Mouse (Mus musculus) brain, adult 2 months (tissue): ENCODE measurements around the gene Zfp651.

ENCODE experiments used
- DNase-seq: peaks from one replicate; pipeline ENCODE4 v3.0.0; 2011; ENCODE audit warnings: low read depth, low spot score

The Zfp651 gene

DNA sequence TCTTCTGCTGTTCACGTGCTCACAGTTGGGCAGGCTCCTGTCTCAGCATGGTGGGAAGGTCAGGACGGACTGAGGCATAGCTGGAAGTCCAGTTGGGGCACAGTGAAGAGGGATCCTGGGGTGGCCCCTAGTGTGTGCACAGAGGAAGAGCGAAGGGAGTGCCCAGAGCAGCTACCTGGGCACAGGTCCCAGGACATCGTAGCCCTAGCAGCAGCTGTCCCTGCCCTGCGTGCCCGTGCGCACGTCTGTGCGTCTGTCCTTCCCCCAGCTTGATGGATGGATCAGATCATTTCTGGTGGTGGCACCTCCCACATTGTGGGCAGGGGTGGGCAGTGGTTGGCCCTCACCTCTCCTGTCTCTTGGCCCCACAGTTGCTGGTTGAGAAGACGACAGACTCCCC lies 3.1 kb downstream of the Zfp651 start:
- no peak for DNase-seq

- peak; percentile 57 for DNase-seq
Observed at GRCm38 (mm10) chr9:121762761-121763160, 3.6 kb downstream of the Zfp651 start.

DNA sequence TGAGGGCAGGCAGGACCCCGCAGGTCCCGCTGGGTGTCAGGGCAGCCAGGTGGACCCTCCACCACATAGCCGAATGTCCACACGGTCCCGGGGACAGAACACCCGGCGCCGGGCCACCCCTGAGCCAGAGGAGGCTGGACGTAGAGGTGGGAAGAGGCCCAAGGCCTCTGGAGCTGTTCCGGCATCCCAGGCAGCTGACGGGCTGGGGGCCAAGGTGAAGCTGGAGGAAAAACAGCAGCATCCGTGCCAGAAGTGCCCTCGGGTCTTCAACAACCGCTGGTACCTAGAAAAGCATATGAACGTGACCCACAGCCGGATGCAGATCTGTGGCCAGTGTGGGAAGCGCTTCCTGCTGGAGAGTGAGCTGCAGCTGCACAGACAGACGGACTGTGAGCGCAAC lies 4.6 kb downstream of the Zfp651 start:
- no peak for DNase-seq

GRCm38 (mm10) chr9:121765166-121765855 lies 6.2 kb downstream of the Zfp651 start:
- DNase-seq, result no peak

DNA sequence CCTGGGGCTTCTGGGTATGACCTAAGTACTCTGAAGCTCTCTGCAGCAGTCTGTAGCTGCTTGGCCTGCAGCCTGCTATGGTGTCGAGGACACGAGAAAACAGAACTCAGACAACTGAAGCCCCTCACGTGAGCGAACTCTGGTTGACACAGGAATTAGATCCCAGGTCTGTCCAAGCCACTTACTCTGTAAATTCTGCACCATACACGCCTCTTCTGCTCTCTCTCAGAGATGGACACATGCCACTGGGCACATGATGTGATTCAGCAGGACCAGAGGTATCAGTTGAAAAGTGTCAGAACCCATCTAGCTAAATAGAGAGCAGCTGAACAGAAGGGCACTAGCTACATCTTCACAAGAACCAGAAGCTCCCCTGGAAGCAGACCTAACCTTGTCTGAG lies 13.3 kb downstream of the Zfp651 start:
- DNase-seq, result no peak

- peak; percentile 60 for DNase-seq
Observed at GRCm38 (mm10) chr9:121775951-121776350, 16.8 kb downstream of the Zfp651 start.

DNA sequence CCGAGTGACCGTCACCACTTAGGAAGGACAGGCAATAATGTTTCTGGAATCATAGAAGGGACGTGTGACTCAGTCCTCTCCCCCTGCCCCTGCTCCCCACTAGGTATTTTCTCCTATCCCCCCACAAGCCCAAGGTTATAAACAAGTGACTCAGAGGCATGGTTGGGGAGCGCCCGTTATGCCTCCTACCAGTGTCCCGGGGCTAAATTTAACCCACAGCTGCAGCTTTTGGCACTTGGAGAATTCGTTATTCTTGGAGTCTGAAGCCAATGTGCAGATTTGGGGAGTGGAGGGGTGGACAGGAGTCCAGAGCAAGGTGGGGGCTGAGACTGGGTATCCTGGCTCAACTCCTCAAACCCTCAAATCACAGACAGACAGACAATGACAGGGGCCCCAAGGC lies 17.4 kb downstream of the Zfp651 start:
- peak; percentile 89 for DNase-seq

DNA sequence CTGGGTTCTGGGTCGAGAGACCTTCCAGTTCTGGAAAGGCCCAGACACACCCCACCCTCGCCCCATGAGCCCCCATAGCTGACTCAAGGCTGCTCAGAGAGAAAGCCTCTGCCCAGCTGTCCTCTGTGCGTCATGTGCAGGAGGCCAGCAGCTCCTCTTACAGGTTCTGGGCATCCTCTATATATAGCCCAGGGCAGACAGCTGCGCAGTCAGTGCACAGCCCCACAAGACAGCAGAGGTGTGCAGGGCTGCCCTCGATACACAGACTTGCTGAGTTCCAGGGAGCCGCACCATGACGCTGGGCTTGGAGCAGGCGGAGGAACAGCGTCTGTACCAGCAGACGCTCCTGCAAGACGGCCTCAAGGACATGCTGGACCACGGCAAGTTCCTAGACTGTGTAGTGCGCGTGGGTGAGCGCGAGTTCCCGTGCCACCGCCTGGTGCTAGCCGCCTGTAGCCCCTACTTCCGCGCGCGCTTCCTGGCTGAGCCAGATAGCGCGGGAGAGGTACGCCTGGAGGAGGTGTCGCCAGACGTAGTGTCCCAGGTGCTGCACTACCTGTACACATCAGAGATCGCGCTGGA lies 18.4 kb downstream of the Zfp651 start, which contains the start of gene Klhl40:
TSS of gene Klhl40 (plus strand) at position 124 of the 582 bp plus-strand sequence.
- peak; percentile 74 for DNase-seq

- peak; percentile 88 for DNase-seq
Observed at GRCm38 (mm10) chr9:121778066-121778624, 19.0 kb downstream of the Zfp651 start.

GRCm38 (mm10) chr9:121784801-121785200 lies 25.7 kb downstream of the Zfp651 start:
- DNase-seq, result no peak

DNA sequence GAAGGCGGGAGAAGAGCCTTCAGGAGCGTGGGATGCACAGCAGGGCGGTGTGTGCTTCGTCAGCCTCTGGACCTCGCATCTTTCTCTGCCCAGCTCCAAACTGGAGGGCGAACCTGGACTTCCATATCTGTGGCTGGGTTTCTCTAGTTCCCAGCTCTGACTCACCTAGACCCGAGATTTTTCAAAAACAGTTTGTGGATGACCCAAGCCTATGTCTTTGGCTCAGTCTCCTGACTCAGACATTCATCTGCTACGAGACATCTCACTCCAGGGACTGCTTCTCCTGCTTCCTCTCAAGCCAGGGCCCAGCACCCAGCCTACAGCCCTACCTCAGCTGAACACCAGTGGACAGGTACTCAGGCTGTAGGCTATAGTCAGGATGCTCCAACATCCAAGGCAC lies 26.1 kb downstream of the Zfp651 start:
- no peak for DNase-seq

DNA sequence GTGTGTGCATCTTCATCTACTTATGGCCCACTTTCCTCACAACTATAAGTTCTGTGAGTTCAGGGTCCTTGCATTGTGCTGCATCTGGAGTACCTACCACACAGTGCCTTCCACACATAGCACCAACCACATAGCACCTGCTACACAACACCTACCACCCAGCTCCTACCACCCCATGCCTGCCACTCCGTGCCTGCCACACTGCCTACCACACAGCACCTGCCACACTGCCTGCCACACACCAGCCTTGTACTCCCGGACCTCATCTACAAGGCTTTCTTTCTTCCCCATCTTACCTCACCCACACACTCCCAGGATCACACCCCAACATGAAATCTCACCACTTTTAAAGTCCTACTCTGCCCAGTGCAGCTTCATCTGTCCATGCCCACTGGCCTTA lies 27.2 kb downstream of the Zfp651 start:
- DNase-seq, result peak; percentile 63

- DNase-seq, result peak; percentile 91
Observed at GRCm38 (mm10) chr9:121791206-121791605, 32.1 kb downstream of the Zfp651 start.

DNA sequence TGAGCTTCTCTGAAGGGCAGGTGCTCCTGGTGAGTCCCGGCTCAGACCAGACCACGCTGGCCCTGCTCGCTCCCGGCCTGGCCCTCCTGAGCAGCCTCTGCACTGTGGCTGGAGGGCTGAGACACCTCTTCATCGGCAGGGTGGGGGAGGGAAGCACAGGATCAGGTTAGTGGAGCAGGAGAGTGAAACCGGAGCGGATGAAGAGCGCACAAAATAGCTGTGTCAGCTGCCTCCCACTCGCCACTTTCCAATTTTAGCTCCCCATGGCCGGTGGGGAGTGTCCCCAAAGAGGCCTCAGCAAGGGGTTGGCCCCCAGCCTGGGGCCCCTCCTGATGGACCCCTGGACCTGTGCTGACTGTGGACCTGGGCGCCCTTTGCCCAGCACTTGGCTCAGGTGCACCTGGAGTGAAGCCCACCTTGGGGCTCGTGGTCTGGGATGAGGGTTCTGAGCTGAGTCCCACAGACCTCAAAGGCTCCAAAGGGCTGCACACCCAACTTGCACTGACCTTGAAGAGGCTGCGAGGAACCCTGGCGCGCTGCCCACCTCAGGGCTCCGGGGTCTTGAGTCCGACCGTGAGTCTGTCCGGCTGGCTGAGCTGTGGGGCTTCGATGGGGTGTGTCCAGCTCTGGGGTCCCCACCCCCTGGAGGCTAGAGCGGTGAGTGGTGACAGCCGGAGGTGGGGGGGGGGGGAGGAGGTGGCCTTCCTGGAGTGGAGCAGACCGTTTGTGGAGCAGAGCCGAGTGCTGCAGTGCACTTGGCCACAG lies 32.8 kb downstream of the Zfp651 start, which contains the start of gene Hhatl:
TSS of gene Hhatl (minus strand) at position 751 of the 765 bp plus-strand sequence.
- DNase-seq, result peak; percentile 63

GRCm38 (mm10) chr9:121794972-121795539 lies 35.9 kb downstream of the Zfp651 start:
- DNase-seq, result no peak

DNA sequence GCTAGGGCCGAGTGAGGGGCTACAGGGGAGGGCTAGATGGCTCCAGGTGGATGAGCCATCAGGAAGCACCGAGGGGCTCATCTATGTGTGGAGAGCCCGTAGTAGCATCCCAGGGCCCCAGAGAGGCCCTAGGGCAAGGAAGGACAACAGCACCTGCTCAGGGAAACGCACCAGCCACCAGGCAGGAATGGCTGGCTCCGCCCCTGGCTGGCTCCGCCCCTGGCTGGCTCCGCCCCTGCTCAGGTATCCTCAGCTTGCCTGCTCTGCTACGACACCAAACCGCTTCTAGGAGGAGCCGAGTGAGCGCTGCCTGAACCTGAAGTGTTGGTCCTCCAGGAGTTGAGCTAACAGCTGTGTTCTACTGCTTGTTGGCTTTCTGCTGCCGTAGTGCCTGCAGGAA lies 38.6 kb downstream of the Zfp651 start:
- no peak for DNase-seq

DNA sequence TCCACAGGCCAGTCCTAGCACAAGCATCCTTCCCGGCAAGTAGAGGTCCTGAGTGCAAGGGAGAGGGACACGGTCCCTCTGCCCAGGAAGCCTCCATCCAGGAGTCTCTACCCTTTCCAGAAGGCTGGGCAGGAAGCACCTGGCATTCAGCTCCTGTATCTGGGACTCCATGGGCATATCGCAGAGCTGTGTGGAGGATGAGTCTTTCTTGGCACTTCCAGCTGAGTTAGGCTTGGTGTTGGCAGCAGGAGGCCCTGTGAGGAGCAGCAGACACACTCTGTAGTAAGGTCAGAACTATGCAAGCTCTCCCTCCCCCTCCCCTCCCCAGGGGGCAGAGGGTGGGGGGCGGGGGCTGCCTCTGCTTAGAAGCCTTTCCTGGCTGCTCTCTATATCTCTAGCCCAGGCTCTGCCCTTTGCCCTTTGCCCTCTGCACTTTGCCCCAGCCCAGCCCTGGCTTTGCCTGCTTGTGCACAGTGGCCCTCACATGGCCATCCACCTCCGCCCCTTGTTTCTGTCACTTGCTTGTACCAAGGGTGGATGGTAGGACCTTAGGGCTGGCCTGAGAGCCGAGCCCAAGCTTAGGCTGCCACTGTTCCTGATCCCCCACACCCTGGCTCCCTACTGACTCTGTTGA lies 39.9 kb downstream of the Zfp651 start:
- DNase-seq, result peak; percentile 54

DNA sequence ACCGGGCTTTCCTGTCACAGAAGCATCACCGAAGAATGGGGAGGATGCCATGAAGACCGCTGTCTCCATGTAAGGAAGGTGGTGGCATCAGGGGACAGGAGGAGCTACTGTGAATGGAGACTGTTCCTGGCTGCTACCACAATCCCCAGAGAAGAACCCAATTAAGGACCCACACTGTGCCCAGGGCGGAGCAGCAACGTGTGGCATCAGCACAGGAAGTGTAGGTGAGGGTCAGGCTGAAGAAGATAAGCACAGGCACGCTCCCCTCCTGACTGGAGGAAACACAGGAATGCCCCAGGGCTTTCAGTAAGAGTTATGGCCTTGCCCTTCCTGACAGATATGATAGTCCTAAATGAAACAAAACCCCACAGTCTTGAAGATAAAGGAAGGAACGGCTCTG lies 43.6 kb downstream of the Zfp651 start:
- DNase-seq, result no peak

- peak; percentile 56 for DNase-seq
Observed at GRCm38 (mm10) chr9:121807546-121807945, 48.4 kb downstream of the Zfp651 start.

GRCm38 (mm10) chr9:121807947-121808346 lies 48.8 kb downstream of the Zfp651 start:
- DNase-seq, result peak; percentile 61

GRCm38 (mm10) chr9:121808511-121808910 lies 49.4 kb downstream of the Zfp651 start:
- peak; percentile 85 for DNase-seq
